Mouse (Mus musculus) G1E-ER4 (cell line): ENCODE results near the gene Pkmyt1. TPM values are rescaled to one million over a fixed set of nuclear protein-coding genes. Genes with fewer than 3 reads are reported as not detected.

Experiments used
- GATA1 ChIP-seq: IDR thresholded peaks from one replicate; pipeline ENCODE4 v1.8.0; 2012; ENCODE audit warnings: low read length, inconsistent platforms
- polyA plus RNA-seq: library from polyadenylated mRNA; stranded (reverse); fragments of >175 nt; gene quantifications from 2 replicates; pipeline ENCODE4 v1.2.3, GENCODE M21; 2012

Pkmyt1 gene
- polyA plus RNA-seq, 1 experiment: 119 TPM

DNA sequence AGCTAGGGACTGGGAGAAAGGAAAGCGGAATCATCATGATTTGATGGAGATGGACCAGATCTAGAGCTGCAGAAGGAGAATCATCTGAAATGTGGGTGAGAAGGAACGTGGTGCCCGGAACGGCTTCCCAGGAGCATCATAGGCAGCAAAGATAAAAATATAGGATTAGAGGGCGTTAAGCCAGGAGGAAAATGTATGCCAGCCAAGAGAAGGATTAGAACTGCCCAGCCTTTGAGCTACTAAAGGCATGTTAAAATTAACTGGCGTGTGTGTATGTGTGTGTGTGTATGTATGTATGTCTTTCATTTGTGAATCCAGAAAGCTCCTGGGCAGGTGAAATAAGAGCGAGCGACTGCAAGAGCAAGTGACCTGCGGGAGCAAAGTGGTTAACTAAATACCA is 22.8 kb upstream of the Pkmyt1 start:
- no peak for TF ChIP-seq GATA1

DNA sequence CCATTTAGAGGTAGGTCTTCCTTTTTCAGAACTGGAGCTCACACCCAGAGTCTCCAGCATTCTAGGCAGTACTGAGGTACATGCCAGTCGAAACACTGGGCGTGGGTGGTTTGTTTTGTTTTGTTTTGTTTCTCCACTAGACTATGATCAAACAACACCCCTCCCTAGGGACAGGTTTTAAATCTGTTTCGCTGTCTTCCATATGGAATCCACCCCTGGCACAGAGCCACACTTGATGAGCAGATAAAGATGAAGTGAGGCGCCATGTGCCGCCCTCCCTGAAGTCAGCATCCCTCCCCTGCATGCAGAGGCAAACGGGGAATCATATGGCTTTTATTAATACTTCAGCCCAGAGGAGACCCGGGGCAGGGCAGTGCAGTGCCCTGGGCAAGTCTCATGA is 21.4 kb upstream of the Pkmyt1 start:
- TF ChIP-seq GATA1: no peak

DNA sequence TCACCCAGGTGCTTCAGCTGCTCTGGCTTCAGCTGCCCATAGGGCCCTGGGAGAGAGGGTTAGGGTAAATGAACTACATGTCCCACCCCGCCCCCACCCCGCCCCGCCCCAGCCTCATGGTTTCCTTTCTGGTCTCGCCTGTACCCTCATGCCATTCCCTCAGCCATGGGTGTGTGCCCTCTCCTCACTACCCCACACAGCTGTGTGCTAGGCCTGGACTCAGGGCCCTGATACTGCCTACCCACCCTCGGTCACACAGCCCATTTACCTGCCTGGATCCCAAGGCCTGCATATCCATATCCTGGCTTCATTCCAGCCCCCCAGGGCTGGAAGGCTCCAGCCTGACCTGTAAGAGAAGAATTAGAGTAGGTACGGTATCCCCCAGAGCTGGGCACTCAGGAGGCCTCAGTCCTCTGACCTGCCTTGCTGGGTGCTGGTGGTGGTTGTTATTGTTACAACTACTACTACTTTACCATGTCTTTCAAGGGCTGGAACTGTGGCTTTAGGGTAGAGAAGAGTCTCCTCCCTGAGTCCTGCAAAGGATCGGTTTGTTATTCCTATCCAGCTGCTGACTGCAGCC is 20.5 kb upstream of the Pkmyt1 start:
- no peak for TF ChIP-seq GATA1

DNA sequence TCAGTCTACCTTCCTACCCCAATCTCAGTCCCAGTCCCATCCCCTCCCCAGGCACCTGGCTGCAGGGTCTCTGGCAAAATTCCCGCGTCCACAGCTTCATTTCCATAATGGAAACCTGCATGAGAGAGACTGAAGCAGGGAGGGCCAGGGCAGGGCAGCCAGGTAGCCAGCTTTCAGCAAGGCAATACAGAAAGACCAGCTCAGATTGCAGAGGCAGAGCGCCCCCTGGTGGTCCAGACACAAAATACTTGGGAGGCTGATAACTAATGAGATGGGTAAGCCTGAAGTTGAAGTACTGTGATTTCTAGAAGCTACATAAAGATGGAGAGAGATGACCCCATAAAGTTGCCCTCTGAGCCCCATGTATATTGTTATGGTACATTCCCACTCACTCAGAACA is 19.9 kb upstream of the Pkmyt1 start:
- TF ChIP-seq GATA1: no peak

DNA sequence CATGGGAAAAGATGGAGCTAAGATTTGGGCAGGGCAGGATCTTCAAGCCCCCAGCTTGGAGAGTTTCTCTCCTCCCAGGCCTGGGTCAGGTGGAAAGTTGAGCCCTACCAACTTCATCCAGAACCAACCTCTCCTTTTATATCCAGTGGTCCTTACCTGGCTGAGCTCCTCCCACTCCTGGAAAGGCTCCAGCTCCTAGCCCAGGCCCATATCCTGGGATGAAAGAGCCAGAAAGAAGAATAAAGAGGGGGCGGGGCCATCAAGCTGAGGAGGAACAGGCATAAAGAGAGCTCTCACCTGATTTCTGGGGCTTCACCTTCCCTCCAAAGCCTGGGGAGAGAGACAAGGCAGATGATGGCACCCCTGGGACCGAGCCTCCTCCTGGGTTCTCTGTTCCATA is 9.1 kb upstream of the Pkmyt1 start:
- TF ChIP-seq GATA1: no peak

DNA sequence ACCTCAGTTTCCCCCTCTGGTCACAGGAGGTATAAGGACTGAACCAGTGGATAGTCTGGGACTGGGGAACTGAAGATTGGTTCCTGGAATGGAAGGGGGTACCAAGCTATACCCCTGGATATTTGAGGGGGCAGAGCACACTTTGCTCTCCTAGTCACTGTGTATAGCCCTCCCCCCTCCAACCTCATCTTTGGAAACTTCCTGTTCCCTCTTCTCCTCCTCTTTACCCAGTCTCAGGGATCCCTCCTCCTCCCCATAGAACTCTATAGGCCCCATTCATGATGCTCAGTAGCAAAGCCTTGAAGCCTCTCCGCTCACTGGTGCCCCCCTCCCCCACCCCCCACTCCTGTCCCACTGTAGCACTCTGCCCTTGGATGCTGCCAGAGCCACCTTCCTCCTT is 6.7 kb upstream of the Pkmyt1 start:
- no peak for TF ChIP-seq GATA1

DNA sequence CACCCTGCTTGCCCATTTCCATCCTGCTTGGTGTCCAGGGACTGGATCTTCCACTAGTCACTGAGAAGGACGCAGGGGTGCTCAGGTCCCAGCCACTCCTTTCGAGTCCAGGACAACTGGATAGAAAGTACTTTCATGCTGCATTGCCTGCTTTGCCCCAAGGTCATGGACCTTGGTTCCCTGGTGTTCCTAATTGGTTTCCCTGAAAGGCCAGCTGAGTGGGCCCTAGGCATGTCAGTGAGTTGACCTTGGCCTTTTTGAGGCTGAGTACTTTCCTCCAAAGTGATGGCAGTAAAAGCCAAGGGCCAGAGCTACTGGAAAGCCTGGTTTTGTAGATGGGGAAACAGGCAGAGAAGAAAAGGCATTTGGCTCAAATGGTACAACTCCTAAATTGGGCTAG is 4.2 kb upstream of the Pkmyt1 start:
- TF ChIP-seq GATA1: no peak

DNA sequence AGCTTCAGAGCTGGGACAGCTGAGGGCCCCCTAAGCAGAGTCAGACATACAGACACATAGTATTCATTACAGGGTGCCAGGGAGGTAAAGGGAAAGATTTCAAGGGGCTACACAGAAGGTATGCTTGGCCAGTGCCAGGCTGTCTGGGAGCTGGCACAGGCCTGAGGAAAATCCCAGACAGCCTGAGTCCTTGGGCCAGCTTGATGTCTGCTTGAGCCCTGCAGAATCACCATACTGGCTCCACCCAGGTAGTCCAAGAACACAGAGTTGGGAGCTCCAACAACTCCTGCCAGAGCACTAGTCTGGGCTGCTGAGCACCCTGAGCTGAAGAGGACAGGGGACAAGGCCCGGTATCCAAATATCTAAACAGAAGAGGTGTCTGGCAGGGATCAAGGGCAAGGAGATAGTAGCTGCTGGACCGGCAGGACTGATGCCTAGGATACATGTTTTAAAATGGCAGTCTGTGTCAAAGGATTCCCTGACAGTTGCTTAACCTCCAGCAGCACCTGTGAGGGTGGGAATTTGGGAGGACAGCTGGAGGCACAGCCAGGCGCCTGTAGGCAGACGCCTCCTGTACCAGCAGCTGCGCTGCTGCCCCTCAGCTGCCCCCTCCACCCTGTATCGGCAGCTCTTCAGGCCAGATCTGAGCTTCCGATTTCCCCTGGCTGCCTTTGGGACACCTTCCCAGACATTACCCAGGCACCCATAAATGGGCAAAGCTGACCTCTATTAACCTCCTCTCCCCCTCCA is 3.6 kb upstream of the Pkmyt1 start, which contains the start of gene 1520401A03Rik:
TSS of gene 1520401A03Rik (minus strand) at position 408 of the 750 bp plus-strand sequence.
- TF ChIP-seq GATA1: no peak

DNA sequence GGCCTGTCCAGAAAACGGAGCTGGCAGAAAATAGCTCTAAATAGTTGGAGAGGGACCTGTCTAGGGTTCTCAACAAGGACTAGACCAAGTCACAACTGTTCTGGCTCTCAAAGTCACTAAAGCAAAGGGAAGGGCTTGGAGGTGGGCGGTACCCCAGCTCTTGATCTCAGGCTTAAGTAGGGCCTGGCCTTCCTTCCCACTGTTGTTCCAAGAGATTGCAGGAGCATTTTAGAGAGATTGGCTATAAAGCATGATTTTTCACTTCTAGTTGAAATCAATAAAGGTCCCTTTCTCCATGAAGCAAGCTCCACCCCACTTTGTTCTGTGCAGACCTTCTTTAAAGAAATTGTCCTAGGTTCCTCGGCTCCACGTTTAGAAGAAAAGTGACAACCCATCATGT is 659 bp upstream of the Pkmyt1 start:
- no peak for TF ChIP-seq GATA1

DNA sequence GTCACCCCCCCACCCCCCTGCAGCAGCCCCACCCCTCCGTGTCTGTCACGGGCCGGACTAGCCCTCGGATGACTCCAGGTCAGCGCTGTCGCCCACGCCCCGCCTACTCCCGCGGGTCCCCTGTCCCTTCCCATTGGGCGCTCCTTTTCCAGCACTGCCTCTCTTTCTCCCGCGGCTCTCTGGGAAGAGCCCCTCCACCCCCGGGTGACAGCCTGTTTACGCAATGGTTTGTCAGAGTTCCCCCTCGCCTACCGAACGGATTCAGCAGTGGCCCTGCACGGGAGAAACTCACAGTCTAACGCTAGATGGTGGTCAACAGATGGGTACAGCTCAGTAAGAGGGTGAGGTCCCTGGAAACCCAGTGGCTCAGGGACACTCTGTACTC is 614 bp downstream of the Pkmyt1 start:
- no peak for TF ChIP-seq GATA1

DNA sequence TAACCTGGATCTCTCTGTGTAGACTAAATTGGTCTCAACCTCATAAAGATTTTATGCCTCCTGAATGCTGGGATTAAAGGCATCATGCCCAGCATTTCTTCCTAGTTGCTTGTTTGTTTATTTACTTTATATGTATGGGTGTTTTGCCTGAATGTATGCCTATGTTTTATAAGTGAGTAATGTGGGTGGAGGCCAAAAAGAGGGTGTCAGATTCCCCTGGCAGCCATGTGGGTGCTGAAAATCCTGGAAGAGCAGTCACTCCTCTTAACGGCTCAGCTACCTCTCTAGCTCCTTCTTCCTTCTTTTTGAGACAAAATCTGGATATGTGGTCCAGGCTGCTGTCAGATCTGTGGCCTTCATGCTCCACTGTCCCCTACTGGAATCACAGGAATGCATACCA is 4.3 kb downstream of the Pkmyt1 start:
- TF ChIP-seq GATA1: no peak

DNA sequence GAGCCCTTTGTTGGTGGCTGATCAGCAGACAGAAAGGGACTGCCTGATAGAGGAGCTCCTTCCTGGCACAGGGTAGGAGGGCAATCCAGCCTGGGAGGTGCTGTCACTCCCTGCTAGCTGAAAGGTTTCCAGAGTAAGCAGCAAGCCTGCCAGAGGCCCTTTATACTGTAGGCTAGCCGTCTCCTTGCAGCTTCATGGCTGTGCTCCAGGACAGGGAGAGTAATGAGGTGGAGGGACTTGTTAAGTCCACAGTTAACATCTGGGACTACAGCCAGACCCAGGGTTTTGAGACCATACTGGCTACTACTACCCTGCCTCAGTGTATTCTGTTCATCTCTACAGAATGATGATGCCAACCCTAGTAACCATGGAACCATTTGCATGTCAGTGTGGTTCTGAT is 8.2 kb downstream of the Pkmyt1 start:
- no peak for TF ChIP-seq GATA1

DNA sequence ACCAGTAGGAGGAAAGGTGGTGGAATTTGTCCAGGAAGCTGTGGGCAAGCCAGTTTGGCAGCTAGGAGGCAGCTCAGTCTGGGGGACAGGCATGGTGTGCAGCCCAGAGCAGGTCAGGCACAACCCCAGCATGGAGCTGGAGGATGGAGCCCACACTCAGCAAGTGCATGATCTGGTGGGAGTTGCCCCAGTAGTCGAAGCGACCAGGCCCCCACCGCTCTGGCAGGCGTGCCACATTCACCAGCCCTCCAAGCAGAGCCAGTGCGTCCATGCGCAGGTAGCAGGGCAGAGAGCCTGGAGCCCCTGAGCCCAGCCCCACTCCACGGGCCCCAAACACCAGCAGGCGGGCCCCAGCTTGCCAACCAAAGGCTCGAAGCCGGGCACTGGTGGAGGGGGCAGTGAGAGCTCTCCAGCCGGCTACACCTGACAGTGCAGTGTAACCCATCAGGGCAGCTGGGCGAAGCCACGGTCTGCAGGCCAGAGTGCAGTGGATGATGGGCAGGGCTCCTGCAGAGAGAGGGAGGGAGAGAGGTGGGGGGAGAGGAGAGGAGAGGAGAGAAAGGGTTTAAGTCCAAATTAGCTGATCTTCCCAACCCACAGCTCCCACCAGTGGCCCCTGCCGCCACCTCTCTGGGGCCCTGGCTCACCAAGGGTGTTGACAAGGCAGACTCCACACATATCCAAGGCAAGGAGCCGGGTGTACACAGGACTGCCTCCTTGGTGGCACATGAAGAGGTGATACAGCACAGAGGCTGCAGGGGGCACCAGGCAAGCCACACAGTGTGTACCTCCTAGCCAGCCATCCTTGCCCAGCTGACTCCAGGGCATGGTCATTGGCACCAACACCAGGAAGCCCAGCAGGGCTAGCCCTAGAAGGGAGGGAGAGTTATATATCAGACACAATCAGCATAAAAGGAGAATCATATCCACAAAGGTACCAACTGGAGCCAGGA is 11.6 kb downstream of the Pkmyt1 start:
- no peak for TF ChIP-seq GATA1

DNA sequence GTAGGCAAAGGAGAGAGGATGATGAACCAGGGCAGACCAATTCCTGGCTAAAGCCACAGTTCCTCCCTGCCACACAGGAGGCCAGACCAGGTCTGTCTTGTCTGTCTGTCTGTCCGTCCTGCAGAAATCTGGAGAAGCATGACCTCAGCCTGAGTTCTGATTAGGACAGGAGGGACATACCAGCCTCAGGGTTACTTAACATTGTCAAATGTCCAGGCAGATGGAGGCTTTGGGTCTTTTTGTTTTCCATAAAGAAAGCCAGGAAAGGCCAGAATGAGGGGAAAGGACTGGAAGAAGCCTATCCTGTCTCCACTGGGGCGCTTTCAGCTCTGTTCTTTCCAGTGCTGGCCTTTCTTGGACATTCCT is 12.7 kb downstream of the Pkmyt1 start:
- no peak for TF ChIP-seq GATA1

DNA sequence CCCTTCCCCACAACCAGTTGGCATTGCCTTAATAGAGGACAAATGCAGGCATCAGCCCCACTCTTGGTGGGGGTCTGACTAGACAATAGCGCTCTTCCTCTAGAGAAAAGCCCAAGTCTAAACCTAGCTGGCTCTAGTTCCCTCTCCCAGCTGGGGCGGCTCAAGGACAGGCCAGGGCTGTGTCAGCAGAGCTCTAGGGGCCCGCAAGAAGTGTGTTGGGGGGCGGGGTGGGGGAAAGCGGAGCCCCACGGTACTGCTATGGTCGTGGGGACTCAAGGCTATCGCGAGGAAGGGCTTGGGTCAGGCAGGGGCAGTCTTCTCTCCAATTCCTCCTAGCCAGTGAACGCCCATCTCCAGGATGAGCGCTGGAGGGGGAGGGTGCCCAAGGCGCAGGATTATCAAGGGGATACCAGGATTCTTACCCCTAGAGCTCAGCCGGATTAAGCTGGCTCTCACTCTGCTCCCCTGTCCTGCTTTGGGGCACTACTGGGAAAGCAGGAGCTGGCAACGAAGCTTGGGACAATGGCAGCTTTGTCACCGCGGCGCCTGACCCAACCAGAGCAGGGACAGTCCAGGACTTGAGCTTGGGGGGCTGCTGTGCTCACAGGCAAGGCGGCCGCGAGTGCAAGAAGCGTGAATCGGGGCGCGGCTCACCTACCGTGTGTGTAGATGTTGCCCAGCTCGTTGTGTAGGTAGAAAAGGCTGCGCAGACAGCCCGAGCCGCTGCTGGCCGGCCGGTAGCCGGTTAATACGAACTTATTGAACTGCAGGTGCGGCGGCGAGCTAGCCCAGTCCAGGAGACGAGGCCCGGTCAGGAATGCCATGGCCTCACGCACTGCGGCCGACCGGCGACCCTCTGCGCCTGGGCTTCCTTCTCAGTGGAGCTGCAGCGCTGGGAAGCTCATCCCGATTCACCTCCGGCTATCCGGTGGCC is 13.3 kb downstream of the Pkmyt1 start:
- no peak for TF ChIP-seq GATA1
